Mouse (Mus musculus) cerebellum, adult 8-10 months (tissue): ENCODE data around the gene Dcakd.

Experiments
- DNase-seq: peaks from one replicate; pipeline ENCODE4 v3.0.0; 2022

Dcakd gene

GRCm38 (mm10) chr11:103028176-103028891 lies at the start of gene Dcakd, which contains the start of gene Nmt1:
TSS of gene Dcakd (minus strand) at chr11:103028333.
TSS of gene Nmt1 (plus strand) at chr11:103028190.
- peak; percentile 94 for DNase-seq

GRCm38 (mm10) chr11:103076581-103076980 lies 48.4 kb upstream of the Dcakd start:
- DNase-seq = no peak

GRCm38 (mm10) chr11:103076010-103076409 lies 47.9 kb upstream of the Dcakd start:
- DNase-seq = peak; percentile 50

- no peak for DNase-seq
These were observed 46.7 kb upstream of the Dcakd start for GRCm38 (mm10) chr11:103074796-103075323.

- DNase-seq = no peak
These were observed 46.1 kb upstream of the Dcakd start for GRCm38 (mm10) chr11:103074121-103074650.

- DNase-seq = no peak
These were observed 45.5 kb upstream of the Dcakd start for GRCm38 (mm10) chr11:103073671-103074070.

- DNase-seq = no peak
These were observed 42.3 kb upstream of the Dcakd start for GRCm38 (mm10) chr11:103070322-103070880.

- DNase-seq = no peak
These were observed 41.6 kb upstream of the Dcakd start for GRCm38 (mm10) chr11:103069731-103070130.

GRCm38 (mm10) chr11:103068884-103069283 lies 40.8 kb upstream of the Dcakd start:
- no peak for DNase-seq

- no peak for DNase-seq
These were observed 40.1 kb upstream of the Dcakd start for GRCm38 (mm10) chr11:103068272-103068671.

- no peak for DNase-seq
These were observed 39.4 kb upstream of the Dcakd start for GRCm38 (mm10) chr11:103067457-103068001.

GRCm38 (mm10) chr11:103067051-103067361 lies 38.9 kb upstream of the Dcakd start:
- DNase-seq = no peak

GRCm38 (mm10) chr11:103066191-103067050 lies 38.3 kb upstream of the Dcakd start:
- DNase-seq = no peak

- DNase-seq = no peak
These were observed 30.5 kb upstream of the Dcakd start for GRCm38 (mm10) chr11:103058499-103059085.

- DNase-seq = no peak
These were observed 28.5 kb upstream of the Dcakd start for GRCm38 (mm10) chr11:103056636-103057035.

GRCm38 (mm10) chr11:103054798-103055197 lies 26.7 kb upstream of the Dcakd start:
- peak; percentile 78 for DNase-seq

- no peak for DNase-seq
These were observed 25.3 kb upstream of the Dcakd start for GRCm38 (mm10) chr11:103053191-103054076.

- DNase-seq = no peak
These were observed 23.9 kb upstream of the Dcakd start for GRCm38 (mm10) chr11:103052078-103052477.

- peak; percentile 33 for DNase-seq
These were observed 23.1 kb upstream of the Dcakd start for GRCm38 (mm10) chr11:103051249-103051691.

GRCm38 (mm10) chr11:103050153-103050552 lies 22.0 kb upstream of the Dcakd start:
- peak; percentile 46 for DNase-seq

- no peak for DNase-seq
These were observed 21.5 kb upstream of the Dcakd start for GRCm38 (mm10) chr11:103049611-103050010.
